Mouse (Mus musculus) limb, embryonic 10.5 days (tissue): ENCODE results near the gene Itga5. TPM values are rescaled to one million over a fixed set of nuclear protein-coding genes. Genes with fewer than 3 reads are reported as not detected.
A peak's percentile ranks its signal among the peaks of the same experiment; 100 is the strongest.

Experiments used
- DNase-seq: peaks from one replicate; pipeline ENCODE4 v3.0.0-alpha.2; 2017; ENCODE audit warnings: low spot score
- H3K27ac ChIP-seq: fragments of 300-500 bp; sonication (generic); 2 replicates; pipeline ENCODE4 v1.5.1; 2016; ENCODE audit warnings: mild to moderate bottlenecking
- H3K27me3 ChIP-seq: fragments of 300-500 bp; sonication (generic); 2 replicates; pipeline ENCODE4 v1.6.1; 2016; ENCODE audit warnings: low read depth, mild to moderate bottlenecking; ENCODE audit not compliant: poor library complexity, severe bottlenecking
- H3K36me3 ChIP-seq: fragments of 300-500 bp; sonication (generic); 2 replicates; pipeline ENCODE4 v1.6.1; 2016; ENCODE audit warnings: mild to moderate bottlenecking, moderate library complexity
- H3K4me1 ChIP-seq: fragments of 300-500 bp; sonication (generic); 2 replicates; pipeline ENCODE4 v1.6.1; 2016
- H3K4me3 ChIP-seq: fragments of 300-500 bp; sonication (generic); 2 replicates; pipeline ENCODE4 v1.5.1; 2016; ENCODE audit warnings: mild to moderate bottlenecking, moderate library complexity
- H3K9me3 ChIP-seq: fragments of 300-500 bp; sonication (generic); replicated peaks from 2 replicates; pipeline ENCODE4 v1.6.1; 2016; ENCODE audit warnings: mild to moderate bottlenecking
- WGBS: fragments of 180-500 bp; shearing (Covaris S2); methylation state at CpG from one replicate; pipeline ENCODE4 v1.1.7; 2016; 5-methylcytosine and 5-hydroxymethylcytosine counted together
- polyA plus RNA-seq: library from polyadenylated mRNA; unstranded; fragments of >200 nt; fragmentation: Nextera tagmentation; extraction: Ambion mirVana; gene quantifications from 2 replicates; pipeline ENCODE4 v1.2.1, GENCODE M21; 2016

Itga5 gene
- polyA plus RNA-seq, 1 experiment from 2014 or later = 36.6 TPM

GRCm38 (mm10) chr15:103333081-103333615 is 33.4 kb downstream of the Itga5 start:
- no peak for DNase-seq
- peak overlapping the region; percentile 81 for H3K27ac ChIP-seq
- H3K9me3 ChIP-seq = no peaks in the 10 kb centered on the region
- H3K36me3 ChIP-seq = no peaks in the 10 kb centered on the region
- H3K27me3 ChIP-seq = peaks cover 11% of the 10 kb centered on the region
- 73% methylated on average over 5 of the region's 5 CpGs for WGBS
- no peak overlapping the region for H3K4me3 ChIP-seq
- peaks cover 51% of the 10 kb centered on the region for H3K4me1 ChIP-seq

DNA sequence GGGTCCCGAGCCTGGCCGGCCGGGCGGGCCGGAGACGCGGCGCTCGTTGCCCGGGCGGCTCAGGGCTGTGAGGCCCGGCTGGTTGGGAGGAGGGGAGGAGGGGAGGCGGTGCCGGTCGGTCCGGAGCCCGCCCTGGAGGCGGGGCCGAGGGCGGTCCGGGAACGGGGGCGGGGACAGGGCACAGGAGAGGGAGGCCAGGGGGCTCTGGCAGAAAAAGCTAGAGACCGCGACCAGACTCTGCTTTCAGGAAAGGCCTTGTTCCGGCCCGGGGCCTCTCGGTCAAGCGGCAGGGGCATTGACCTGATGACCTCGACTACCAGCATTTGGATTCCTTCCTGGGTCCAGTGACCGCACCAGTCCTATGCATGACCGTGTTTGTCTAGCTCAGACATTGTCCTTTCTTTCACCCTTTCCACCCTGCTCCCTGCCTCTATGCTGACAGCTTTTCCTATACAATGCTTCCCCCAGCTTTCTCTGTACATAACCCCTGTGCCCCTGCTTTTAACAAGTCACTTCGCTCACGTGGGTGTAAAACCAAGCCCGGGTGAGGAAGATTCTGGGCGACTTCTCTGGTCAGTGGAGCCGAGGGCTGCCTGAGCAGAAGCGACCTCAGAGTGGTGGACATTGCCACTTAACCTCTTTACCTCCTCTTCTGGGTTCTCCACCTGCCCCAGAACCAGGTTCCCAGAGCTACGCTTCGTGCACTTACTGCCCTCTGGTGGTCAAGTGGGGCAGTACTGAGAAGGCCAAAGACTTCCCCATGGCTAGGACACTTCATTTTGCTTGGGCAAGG is 42.9 kb downstream of the Itga5 start:
- H3K27me3 ChIP-seq = no peaks in the 10 kb centered on the region
- peak overlapping the region; percentile 87 for H3K4me3 ChIP-seq
- H3K4me1 ChIP-seq = peaks cover 35% of the 10 kb centered on the region
- H3K9me3 ChIP-seq = no peaks in the 10 kb centered on the region
- peak overlapping the region; percentile 96 for H3K27ac ChIP-seq
- 1% methylated on average over 32 of the region's 40 CpGs for WGBS
- H3K36me3 ChIP-seq = peaks cover 20% of the 10 kb centered on the region
- peak; percentile 93 for DNase-seq

GRCm38 (mm10) chr15:103323070-103323454 is 43.5 kb downstream of the Itga5 start:
- DNase-seq = peak; percentile 84
- 0% methylated on average over 23 of the region's 26 CpGs for WGBS
- Histone ChIP-seq H3K27ac (peak overlapping the region; percentile 96), H3K36me3 (peaks cover 26% of the 10 kb centered on the region), H3K4me3 (peak overlapping the region; percentile 87), H3K9me3 (no peaks in the 10 kb centered on the region), H3K27me3 (no peaks in the 10 kb centered on the region), H3K4me1 (peaks cover 35% of the 10 kb centered on the region)

DNA sequence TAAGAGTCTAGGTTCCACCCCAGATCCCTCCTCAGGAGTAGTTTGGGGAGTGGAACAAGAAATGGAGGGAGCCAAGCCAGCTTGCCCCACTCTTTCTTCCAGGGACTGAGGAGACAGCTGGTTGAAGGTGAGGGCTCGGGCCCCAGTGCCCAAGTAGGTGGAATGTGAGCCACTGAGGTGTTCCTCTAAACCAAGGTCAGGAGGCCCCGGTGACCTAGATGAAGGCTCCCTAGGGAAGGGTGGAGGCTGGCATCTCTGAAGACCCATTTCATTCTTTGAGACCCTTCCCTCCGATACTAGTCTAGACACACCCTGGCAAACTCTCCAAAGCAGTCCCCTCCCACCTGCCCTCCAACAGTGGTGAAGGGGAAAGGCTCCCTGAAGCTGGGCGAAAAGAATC is 44.2 kb downstream of the Itga5 start:
- no peak for DNase-seq
- H3K4me1 ChIP-seq = peaks cover 35% of the 10 kb centered on the region
- no peaks in the 10 kb centered on the region for H3K9me3 ChIP-seq
- H3K27ac ChIP-seq = peak overlapping the region; percentile 96; the same call in 1 of the 2 replicates
- no peaks in the 10 kb centered on the region for H3K27me3 ChIP-seq
- WGBS = 51% methylated on average over 4 of the region's 4 CpGs
- peak overlapping the region; percentile 87 for H3K4me3 ChIP-seq
- peaks cover 33% of the 10 kb centered on the region for H3K36me3 ChIP-seq

DNA sequence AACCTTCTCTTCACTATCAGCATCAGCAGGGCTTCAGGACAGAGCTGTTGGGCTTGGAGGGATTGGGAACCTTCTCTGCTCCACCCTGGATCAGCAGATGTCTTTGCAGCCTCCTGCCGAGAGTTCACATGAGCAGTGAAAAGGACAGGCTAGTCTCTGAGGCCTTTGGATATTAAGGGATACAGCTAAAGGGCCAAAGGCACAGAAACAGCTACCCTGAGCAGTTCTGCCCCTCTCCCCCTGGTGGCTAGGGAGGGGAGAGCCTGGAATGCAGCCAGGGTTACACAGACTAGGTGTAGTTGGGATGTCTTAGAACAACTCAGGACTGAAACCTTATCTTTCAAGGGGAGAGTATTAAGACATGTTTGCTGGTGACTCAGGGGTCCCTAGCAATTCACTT is 45.5 kb downstream of the Itga5 start:
- DNase-seq = no peak
- no peak overlapping the region for H3K4me3 ChIP-seq
- peaks cover 35% of the 10 kb centered on the region for H3K4me1 ChIP-seq
- WGBS = 69% methylated on average over 1 of the region's 1 CpGs
- no peak overlapping the region for H3K27ac ChIP-seq
- H3K36me3 ChIP-seq = peaks cover 46% of the 10 kb centered on the region
- H3K27me3 ChIP-seq = no peaks in the 10 kb centered on the region
- H3K9me3 ChIP-seq = no peaks in the 10 kb centered on the region

- WGBS = 82% methylated on average over 3 of the region's 3 CpGs
- Histone ChIP-seq H3K36me3 (peaks cover 60% of the 10 kb centered on the region), H3K4me3 (no peak overlapping the region), H3K27ac (no peak overlapping the region), H3K4me1 (peaks cover 49% of the 10 kb centered on the region), H3K9me3 (no peaks in the 10 kb centered on the region), H3K27me3 (peaks cover 10% of the 10 kb centered on the region; the same call in 1 of the 2 replicates)
- no peak for DNase-seq
Measured at GRCm38 (mm10) chr15:103318201-103318816, 48.3 kb downstream of the Itga5 start.

- WGBS = 93% methylated on average over 8 of the region's 8 CpGs
Measured at GRCm38 (mm10) chr15:103317731-103318130, 48.8 kb downstream of the Itga5 start.

DNA sequence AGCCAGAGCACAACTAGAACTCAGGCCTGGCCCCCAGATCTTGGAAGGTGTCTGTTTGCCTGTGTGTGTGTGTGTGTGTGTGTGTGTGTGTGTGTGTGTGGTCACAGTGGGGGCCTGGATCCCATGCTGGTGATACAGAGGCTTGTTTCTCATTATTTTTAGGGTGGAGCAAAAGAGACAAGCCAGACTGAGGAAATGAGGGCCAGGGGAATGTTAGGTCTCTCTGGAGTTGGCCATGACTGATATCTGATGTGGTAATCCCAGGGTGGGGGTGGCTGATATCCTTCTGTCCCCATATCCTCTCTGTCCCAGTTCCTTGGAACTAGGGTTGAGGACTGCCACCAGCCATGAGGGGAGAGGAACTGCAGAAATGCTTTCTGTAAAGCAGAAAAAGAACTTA is 49.4 kb downstream of the Itga5 start:
- H3K27me3 ChIP-seq = peaks cover 10% of the 10 kb centered on the region; the same call in 1 of the 2 replicates
- H3K27ac ChIP-seq = no peak overlapping the region
- H3K4me3 ChIP-seq = no peak overlapping the region
- H3K9me3 ChIP-seq = no peaks in the 10 kb centered on the region
- H3K36me3 ChIP-seq = peaks cover 60% of the 10 kb centered on the region
- peaks cover 43% of the 10 kb centered on the region for H3K4me1 ChIP-seq
- DNase-seq = no peak

More at GRCm38 (mm10) chr15:103317731-103318130, 48.8 kb downstream of the Itga5 start:
- H3K36me3 ChIP-seq = peaks cover 60% of the 10 kb centered on the region
- no peak for DNase-seq
- no peak overlapping the region for H3K4me3 ChIP-seq
- no peak overlapping the region for H3K27ac ChIP-seq
- H3K4me1 ChIP-seq = peaks cover 49% of the 10 kb centered on the region
- no peaks in the 10 kb centered on the region for H3K9me3 ChIP-seq
- H3K27me3 ChIP-seq = peaks cover 10% of the 10 kb centered on the region; the same call in 1 of the 2 replicates

- Histone ChIP-seq H3K4me1 (peaks cover 34% of the 10 kb centered on the region), H3K27me3 (peaks cover 10% of the 10 kb centered on the region; the same call in 1 of the 2 replicates), H3K4me3 (no peak overlapping the region), H3K36me3 (peaks cover 60% of the 10 kb centered on the region), H3K9me3 (no peaks in the 10 kb centered on the region), H3K27ac (no peak overlapping the region)
- DNase-seq = no peak
- WGBS = 90% methylated on average over 10 of the region's 10 CpGs
Measured at GRCm38 (mm10) chr15:103315979-103316776, 50.4 kb downstream of the Itga5 start.

DNA sequence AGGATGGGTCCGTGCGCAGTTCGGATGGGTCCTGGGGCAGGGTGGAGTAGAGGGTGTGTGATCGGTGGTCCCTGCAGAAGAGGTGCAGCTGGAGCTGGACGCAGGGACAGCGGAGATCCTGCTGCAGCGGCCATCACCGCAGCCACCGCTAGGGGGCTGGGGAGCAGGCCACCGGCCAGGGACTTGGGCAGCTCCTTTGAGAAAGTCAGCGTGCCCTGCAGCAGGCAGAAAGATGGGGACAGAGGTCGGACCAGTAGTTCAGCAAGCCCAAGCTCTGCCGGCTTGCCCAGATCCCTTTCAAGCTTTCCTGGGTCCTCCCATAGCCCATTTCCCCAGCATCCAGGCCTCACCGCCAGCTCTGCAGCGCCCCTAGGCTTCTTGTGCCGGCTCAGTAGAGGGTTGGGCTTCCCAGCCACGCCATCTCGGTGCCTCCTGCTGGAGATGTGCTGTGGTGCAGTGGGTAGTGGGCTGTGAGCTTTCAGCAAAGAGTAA is 51.5 kb downstream of the Itga5 start:
- 3% methylated on average over 18 of the region's 18 CpGs for WGBS
- peaks cover 10% of the 10 kb centered on the region; the same call in 1 of the 2 replicates for H3K27me3 ChIP-seq
- no peaks in the 10 kb centered on the region for H3K9me3 ChIP-seq
- DNase-seq = peak; percentile 89
- peaks cover 35% of the 10 kb centered on the region for H3K4me1 ChIP-seq
- peak overlapping the region; percentile 69 for H3K27ac ChIP-seq
- peaks cover 51% of the 10 kb centered on the region for H3K36me3 ChIP-seq
- H3K4me3 ChIP-seq = peak overlapping the region; percentile 48

DNA sequence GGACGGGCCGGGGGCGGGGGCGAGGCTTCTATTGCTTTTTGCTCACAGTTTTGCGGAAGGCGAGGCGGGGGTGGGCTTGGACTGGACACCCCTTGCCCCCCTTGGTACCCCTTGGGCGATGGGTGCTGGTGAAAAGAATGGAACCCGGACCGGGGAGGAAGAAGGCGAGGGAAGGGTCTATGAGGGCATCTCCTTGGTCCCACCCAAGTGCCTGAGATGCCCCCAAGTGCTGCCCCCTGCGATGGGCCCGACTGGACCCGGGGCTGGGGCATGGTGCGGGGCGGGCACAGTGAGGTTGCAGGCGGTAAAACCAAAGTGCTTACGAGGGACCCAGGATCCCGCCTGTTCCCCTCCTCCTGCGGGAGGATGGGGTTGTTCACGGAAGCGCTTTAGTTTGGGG is 52.4 kb downstream of the Itga5 start:
- 34% methylated on average over 22 of the region's 22 CpGs for WGBS
- Histone ChIP-seq H3K36me3 (peaks cover 46% of the 10 kb centered on the region), H3K27ac (peak overlapping the region; percentile 69; the same call in 1 of the 2 replicates)

DNA sequence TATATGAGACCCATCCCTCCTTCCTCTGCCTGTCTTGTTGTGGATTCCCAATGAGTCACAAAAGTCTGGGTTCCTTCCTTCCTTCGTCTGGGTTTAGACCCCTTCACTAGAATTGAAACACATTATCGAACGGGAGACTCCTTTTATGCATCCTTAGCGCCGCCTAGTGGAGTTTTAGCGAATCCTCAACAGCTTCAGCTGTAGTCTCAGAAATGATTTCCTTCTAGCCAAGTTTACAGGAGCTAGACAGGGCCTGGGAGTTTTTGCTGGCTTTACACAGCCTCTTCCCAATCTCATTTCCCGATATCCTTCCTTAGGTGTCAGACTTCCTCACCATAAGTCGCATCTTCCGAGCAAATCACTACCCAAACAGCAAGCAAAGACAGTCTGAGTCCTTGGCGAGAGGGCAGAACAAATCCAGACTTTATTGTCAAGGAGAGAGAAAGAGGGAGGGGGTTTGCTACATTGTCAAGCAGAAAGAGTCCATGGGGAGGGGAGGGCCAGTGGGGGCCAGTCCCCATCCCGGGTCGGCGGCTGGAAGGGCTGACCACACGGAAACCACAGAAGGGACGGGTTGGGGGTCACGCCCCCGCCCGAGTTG is 53.0 kb downstream of the Itga5 start:
- peaks cover 23% of the 10 kb centered on the region for H3K27me3 ChIP-seq
- peak overlapping the region; percentile 69 for H3K27ac ChIP-seq
- DNase-seq = peak; percentile 76
- 19% methylated on average over 18 of the region's 18 CpGs for WGBS
- H3K4me1 ChIP-seq = peaks cover 43% of the 10 kb centered on the region
- H3K9me3 ChIP-seq = no peaks in the 10 kb centered on the region
- H3K36me3 ChIP-seq = peaks cover 40% of the 10 kb centered on the region
- peak overlapping the region; percentile 48 for H3K4me3 ChIP-seq

More for the DNA sequence above, 52.4 kb downstream of the Itga5 start:
- peaks cover 18% of the 10 kb centered on the region for H3K27me3 ChIP-seq
- DNase-seq = no peak
- peaks cover 37% of the 10 kb centered on the region for H3K4me1 ChIP-seq
- peak overlapping the region; percentile 48 for H3K4me3 ChIP-seq
- no peaks in the 10 kb centered on the region for H3K9me3 ChIP-seq
